Mouse (Mus musculus): Measurements from ENCODE around the gene Ebf4.
A peak's percentile ranks its signal among the peaks of the same experiment; 100 is the strongest.

Ebf4 gene

DNA sequence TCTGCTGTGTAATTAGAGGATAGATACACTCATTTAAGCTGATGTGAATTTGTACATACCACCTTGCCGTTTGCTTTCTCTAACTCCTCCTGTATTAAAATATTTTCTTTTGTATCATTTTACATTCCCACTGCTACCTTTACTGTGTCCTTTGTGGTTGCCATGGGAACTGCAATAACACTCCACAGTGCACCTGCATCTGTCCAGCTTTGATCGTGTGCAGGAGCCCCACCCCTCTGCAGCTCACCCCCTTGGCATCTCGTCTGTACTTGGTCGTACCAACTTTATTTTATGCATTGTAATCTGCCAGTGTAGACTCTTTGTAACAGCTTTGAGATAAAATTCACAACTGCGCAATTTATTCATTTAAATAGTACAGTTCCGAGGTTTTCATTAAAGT is 88.9 kb downstream of the Ebf4 start:
- no peak for DNase-seq (ENCODE audit: low spot score in 2 of 2)

DNA sequence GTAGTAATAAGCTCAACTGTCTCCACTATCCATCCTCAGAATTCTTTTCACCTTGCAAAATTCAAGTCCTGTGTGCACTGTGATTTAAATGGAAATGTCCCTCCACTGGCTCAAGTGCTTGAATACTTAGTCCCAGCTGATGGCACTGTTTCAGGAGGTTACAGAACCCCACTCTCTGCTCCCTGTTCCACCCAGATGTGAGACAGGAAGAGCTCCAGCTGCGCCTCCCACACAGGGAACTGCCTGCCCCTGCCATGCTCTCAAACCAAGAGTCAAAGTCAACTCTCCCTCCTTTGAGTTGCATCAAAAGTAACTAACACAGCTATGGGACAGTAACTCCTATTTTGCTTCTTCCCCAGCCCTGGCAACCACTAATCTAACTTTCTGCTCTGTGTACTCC is 91.2 kb downstream of the Ebf4 start:
- DNase-seq (ENCODE audit: low spot score in 2 of 2), result no peak

DNA sequence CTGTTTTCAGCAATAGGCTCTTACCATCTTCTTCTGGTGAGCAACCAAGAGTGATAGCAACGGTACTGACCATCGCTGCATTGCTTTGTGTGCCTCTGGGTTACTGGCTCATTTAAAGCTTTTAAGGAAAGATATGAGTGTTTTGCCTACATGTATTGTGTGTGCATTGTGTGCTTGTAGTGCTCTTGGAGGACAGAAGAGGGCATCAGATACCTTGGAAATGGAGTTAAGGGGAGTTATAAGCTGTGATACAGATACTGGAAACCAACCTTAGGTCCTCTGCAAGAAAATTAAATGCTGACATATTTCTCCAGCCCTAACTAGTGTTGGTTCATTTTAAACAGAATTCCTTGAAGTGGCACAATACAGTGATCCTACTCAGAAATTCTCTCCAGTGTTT is 93.8 kb downstream of the Ebf4 start:
- no peak for DNase-seq (ENCODE audit: low spot score in 2 of 2)

DNA sequence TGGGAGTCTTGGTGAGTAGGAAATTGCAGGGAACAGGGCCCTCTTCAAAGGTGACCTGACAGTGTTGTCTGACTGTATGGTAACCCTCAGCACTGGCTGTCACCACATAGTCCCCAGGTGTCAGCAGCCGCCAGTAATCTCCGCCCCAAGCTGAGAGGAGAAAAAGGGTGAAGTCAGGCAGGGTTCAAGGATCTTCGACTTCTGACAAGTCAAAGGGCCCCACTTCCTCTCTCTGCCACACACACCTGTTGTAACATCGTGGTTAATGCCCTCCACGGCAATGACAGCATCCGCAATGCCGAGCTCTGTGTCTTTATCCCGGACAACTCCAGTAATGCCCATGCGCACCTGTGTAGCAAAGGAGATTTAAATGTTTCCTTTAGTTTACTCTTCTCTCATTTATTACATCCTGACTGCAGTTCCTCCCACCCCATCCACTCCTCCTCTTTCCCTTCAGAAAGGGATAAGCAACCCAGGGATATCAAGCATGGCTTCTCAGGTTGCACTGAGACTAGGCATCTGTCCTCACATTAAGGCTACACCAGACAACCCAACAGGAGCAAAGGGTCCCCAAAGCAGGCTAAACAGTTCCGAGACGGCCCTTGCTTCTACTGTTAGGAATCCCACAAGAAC is 96.1 kb downstream of the Ebf4 start:
- no peak for DNase-seq (ENCODE audit: low spot score in 2 of 2)

DNA sequence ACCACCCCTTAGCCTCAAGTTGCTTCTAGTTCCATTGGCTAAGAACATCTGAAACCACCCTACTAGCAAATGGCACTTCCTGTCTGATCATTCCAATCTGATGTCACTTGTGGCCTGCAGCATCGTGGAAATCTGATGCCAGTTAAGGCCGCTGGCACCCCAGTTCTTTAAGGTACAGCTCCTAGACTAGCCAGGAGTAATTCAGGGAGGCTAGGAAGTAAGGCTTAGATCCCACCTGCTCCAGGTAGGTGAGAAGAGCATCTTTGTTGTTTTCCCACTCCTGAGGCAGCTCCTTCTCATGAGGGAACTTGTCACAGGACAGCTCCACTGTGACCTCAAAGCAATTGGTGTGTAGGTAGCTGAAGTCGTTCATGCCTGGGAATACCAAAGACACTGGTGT is 97.9 kb downstream of the Ebf4 start:
- no peak for DNase-seq (ENCODE audit: low spot score in 2 of 2)

DNA sequence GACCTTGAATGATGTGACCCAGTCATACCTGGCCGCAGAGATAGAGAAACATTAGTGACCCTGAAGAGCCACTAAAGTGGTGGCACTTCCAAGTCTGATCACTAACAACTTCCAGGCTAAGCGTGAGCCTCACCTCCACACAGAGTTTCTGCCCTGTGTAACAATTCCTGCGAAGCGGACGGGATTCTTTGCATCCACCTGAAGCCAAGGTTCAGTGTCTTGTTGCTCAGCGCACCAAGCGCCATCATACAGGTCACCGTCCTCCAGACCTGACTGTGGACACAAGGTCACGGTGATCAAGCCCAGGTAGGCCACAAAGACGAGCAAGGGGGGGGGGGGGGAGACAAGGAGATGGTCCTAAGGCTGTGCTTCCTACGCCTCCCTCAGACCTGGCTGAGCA is 100.7 kb downstream of the Ebf4 start:
- DNase-seq (ENCODE audit: low spot score in 2 of 2), result no peak

DNA sequence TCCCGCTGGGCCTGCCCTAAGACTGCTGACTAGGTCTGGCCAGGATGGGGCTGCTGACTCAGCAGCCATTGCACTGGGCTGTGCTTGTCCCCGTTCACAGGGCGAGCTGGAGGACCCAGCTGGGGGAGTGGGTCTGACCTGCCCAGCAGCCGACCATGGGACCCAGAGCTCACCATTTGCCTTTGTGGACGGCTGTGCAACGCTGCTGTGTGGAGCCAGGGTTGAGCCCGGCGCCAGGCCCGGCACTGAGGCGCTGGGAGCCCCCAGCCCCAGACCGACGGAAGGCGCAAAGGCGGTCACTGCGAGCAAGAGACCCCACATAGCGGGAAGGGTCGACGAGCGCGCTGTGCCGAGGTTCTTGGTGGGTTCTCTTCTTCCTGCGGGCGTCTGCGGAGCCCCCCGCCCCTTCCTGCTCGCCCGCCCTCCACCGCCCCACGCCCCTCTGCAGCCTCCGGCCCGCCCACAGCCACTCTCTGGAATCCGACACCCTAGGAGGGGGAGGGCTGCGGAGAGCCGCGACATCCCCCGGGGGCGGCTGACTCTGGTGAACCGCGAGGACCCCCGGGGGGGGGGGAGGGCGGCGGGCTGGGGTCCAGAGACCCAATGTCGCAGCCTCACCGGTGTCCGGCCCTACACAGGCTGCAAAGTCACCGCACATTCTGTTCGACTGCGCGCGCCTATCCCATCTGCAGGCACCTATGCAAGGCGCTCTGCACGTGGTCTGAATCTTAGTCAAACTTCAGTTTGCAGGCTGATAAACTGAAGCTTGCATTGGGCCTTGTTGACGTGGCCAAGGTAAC is 102.4 kb downstream of the Ebf4 start, which contains the start of gene Cpxm1:
Cpxm1 (minus strand) TSS at position 389 of the 800 bp plus-strand sequence.
- DNase-seq (ENCODE audit: low spot score in 2 of 2), result peak in 1 of 2 experiments; percentile 13

DNA sequence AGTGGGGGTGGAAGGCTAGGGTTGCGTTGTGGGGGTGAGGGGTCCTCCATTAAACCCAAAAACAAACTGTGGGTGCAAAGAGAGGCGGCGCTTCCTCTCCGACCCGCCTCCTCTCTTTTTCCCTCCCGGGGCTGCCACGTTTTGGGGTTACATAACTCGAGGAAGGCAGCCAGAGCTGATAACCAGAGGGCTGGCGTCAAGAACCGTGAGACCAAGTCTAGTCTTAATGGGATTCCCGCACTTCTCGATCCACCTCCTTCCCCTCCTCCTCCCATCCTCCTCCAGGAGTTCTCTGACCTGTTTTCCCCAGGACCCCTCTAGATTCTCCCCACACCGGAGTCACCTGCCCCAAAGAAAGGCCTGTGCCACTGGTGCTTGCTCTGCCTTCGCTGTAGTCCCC is 103.1 kb downstream of the Ebf4 start:
- DNase-seq (ENCODE audit: low spot score in 2 of 2), result peak; percentile 35 to 67

DNA sequence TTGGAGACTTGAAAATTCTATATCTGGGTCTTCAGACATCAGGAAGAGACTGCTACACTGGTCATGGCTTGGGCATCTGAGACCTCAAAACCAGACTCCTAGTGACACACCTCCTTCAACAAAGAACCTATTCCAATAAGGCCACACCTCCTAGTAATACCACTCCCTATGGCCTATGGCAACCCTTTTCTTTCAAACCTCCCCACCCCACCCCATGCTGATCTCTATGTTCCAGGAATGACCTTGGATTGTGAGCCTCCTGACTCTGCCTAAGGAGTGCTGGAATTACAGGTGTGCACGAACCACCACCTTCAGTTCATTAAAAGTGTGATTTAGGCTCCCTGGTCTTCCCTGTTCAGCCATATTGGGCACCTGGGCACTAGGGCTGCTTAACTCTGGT is 105.1 kb downstream of the Ebf4 start:
- no peak for DNase-seq (ENCODE audit: low spot score in 2 of 2)

DNA sequence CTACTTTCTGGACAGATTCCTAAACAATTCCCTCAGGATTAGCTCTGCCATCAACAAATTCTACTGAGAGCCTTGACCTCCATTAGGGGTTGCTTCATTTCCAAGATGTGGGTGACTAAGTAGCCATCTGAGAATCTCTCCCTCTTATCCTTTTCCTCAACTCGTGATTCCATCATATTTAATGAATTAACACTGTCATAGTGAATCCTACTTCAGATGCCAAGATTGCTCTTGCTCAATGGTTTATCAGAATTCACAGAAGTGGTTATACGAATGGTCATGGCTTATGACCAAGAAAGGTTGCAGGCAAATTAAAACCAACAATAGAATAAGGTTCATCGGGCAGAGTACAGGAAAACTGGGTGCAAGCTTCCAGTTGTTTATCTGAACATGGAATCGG is 106.9 kb downstream of the Ebf4 start:
- DNase-seq (ENCODE audit: low spot score in 2 of 2), result no peak

DNA sequence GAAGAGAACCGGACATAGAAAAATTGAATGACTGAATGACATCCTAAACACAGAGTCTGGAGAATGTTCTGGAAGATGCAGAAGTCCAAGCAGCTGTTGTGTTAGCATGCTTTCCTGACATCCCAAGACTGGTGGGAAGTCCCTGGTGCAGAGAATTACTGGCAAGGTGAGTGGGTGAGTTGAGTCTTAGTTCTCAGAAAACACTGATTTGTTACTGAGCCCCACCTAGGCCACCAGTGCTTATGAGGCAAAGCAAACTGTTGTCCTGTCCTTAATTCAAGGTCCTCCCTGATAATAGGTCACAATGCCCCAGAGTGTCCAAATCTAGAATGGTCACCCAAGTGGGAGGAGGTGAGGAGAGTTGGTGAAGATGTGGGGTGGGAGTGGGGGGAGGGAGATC is 110.0 kb downstream of the Ebf4 start, which contains the start of the genes Gm28372 and 1700020A23Rik:
Gm28372 (plus strand) TSS at position 301 of the 400 bp plus-strand sequence.
1700020A23Rik (plus strand) TSS at position 321 of the 400 bp plus-strand sequence.
- no peak for DNase-seq (ENCODE audit: low spot score in 2 of 2)

DNA sequence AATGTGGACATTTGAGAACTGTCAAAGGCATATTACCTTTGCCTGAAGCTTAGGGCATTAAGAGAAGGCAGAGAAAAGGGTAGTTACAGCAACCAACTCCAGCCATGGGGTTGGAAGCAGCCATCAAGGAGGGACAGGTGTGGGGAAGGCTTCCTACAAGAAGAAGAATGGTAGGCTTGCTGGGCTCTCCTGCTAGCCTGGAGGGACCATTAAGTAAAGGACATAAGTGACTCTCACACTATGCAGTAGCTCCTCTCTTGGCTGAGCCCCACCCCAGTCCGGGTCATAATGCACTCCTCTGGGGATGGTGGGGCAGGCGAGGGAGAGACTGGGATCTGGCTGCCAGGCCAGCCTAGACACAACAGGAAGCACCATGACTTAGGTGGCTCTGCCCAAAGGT is 111.2 kb downstream of the Ebf4 start, which contains the start of gene Tmem239:
Tmem239 (plus strand) TSS at position 301 of the 400 bp plus-strand sequence.
- DNase-seq (ENCODE audit: low spot score in 2 of 2), result no peak

DNA sequence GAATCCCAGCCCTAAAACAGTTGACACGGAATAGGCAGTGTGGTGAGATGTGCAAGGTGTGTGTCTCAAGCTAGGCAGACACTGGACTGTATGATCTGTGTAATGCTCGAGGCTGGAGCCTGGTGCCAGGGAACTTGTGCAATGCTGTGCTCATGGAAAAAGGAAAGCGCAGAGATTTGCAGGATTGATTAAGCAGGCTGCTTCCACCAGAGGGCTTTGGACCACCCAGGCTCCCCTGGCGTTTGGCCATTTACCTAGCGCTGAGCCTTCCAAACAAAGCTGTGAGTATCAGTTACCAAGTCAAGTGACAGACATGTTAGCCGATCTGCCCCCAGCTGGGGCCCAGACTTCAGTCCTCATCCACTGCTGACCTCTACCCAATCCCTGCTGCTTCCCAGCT is 113.2 kb downstream of the Ebf4 start:
- DNase-seq (ENCODE audit: low spot score in 2 of 2), result no peak

DNA sequence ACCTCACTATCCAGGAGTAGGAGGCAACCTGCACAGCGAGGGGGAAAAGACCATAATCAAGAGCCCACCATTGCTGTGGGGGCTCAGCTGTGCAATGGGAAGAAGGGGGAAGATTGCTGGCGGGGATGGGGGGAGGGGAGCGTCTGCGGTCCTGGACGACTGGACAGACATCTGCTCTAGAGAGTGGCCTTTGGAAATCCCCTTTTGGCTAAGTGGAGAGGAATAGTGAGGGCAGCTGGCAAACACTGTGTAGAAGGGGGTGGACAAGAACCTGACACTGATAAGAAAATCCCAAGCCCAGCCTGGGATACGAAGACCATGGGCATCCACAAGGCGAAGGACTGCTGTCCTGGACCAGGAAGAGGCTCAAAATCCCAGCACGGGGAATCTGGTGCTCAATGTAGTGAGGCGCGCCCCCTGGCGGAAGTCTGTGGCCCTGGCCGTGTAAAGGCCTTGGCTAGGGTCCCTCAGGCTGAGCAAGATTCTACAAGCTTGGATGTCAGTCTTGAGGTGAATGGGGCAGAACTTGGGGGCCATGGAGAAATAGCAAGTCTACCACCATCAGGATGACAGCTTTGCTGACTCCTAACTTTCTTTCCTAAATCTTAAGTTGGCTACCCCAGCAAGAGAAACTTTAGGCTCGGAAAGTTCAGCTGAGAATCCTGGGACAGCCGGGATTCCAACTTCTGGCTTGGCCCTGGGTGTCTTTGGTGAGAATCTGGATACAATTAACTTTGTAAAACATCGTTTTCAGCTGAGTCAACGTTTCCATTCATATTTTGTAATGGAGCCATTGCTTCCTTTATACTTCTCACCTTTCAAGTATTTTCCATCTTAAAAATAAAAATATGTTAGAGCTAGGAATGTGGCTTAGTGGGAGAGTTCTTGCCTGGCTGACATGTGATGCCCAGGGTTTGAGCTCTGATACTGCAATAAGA is 116.9 kb downstream of the Ebf4 start:
- peak; percentile 67 to 81 for DNase-seq (ENCODE audit: low spot score in 2 of 2)

DNA sequence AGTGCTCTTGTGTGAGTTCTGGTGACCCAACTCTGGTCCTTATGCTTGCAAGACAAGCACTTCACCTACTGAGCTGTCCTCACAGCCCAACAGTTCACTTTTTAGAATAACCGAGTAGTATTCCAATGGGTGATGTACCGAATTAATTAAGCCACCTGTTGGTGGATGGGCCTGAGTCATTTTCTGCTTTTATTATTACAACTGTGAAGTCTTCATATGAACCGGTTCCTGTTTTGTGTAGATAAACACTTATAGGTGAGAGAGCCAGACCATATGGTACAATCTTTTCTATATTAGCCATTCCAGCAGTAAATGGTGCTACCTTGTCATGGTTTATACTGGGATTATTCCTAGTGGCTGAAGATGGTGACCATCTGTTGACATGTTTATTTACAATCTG is 117.8 kb downstream of the Ebf4 start:
- no peak for DNase-seq (ENCODE audit: low spot score in 2 of 2)

DNA sequence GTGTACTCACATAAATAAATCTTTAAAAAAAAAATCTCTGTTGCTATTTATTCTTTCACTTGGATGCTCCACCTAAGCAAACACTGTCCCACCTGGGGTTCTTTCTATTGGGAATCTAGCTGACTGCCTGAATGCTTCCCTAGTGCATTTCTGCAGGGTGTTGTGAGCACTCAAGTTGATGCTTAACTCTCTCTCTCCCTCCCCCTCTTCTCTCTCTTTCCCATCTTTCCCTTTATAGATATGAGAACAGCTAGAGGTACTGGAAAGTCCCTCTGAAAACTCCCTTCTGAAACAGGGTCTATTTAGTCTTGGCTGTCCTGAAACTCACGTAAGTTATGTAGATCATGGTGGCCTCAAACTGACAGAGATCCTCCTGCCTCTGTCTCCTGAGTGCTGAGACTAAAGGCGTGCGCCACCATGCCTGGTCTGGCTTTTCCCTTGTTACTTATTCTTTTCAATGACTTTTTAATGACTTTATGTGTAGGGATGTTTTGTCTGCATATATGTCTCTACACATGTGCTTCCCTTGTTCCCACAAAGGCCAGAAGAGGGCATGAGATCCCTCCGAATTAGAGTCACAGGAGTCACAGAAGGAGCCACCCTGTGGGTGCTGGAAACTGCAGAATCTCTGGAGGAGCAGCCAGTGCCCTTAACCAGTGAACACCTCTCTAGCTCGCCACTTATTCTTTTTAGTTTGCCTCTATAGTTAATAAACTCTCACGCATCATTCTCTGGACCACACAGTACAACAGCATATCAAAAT is 119.3 kb downstream of the Ebf4 start:
- no peak for DNase-seq (ENCODE audit: low spot score in 2 of 2)

All from urinary bladder, postnatal 36 days (tissue).